Mouse (Mus musculus): ENCODE measurements around the gene A230050P20Rik.

DNA sequence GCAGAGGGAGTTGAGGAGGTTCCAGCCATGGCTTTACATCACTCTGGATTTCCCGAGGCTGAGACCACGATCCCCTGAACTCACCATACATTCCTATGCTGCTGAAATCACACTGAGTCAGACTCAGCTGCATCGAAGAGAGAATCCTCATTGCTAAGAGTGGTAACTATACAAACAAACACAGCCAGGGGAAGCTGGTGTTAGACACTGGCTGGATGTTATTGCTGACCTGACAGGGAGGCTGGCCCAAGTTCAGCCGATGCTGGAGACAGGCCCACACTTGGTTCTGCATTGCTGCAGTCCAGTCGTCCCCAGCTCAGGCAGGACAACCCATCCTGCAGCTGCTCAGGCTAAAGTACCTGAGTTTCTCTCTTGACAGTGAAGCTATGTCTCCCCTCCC is 42.7 kb upstream of the A230050P20Rik start:
- no peak for TF ChIP-seq POLR2A (IDR thresholded peaks at IDR 0.05; ENCODE audit: borderline replicate concordance, extremely low read depth, low read depth, low read length)
- TF ChIP-seq CTCF (IDR thresholded peaks at IDR 0.05; ENCODE audit: insufficient read depth, low read length), result no peak

Data from lung, adult 2 months (tissue).